Mouse (Mus musculus) cerebellum, postnatal 4 days (tissue): ENCODE measurements around the gene Eps15l1.

Experiments
- DNase-seq, 2 experiments: peaks; one replicate each; pipeline ENCODE4 v3.0.0; 2022; ENCODE audit warnings: low spot score in 2 of 2, mixed read lengths in 1 of 2

The Eps15l1 gene

DNA sequence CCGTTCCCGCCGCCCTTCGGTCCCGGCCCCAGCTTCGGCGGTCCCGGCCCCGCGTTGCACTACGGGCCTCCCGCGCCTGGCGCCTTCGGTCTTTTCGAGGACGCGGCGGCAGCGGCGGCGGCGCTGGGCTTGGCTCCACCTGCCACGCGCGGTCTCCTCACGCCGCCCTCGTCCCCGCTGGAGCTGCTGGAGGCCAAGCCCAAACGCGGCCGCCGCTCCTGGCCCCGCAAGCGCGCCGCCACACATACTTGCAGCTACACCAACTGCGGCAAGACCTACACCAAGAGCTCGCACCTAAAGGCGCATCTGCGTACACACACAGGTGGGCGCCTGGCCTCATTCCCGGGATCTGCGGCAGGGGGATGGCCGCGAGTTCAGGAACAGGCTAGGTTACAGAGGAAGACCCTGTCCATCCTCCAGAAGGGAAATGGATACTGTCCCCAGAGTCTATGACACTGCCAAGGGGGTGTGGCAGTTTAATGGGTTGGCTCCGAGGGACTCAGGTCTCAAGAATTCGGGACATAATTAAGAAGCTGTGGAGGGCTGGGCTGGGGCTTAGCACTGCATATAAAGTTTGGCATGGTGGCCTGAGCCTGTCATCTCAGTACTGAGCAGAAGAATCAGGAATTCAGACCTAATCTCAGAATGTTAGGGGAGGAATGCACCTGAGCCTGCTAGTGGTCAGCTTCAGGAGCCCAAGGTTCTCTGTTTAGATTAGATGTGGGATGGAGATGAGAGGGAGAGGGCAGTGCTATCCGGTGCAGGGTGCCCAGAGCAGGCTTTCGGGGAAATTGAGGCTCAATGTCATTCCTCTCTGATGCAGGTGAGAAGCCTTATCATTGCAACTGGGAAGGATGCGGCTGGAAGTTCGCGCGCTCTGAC is 101.1 kb downstream of the Eps15l1 start:
- DNase-seq: no peak

DNA sequence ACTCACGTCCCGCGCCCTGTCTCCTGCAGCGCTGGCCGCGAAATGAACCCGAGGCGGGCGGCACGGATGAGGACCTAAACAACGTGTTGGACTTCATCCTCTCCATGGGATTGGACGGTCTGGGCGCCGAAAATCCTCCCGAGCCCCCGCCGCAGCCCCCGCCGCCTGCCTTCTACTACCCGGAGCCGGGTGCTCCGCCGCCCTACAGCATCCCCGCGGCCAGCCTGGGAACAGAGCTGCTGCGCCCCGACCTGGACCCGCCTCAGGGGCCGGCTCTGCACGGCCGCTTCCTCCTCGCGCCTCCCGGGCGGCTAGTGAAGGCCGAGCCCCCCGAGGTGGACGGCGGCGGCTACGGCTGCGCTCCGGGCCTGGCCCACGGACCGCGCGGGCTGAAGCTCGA is 101.9 kb downstream of the Eps15l1 start:
- DNase-seq: peak in 1 of 2 experiments; percentile 14

GRCm38 (mm10) chr8:72318801-72319322 is 102.4 kb downstream of the Eps15l1 start, which contains the start of gene Klf2:
Klf2 (plus strand) TSS chr8:72319033.
- peak; percentile 67 to 78 for DNase-seq

GRCm38 (mm10) chr8:72317741-72318301 is 103.4 kb downstream of the Eps15l1 start:
- DNase-seq: no peak

- DNase-seq: no peak
These were observed 105.1 kb downstream of the Eps15l1 start for GRCm38 (mm10) chr8:72316053-72316695.

GRCm38 (mm10) chr8:72312926-72313518 is 108.2 kb downstream of the Eps15l1 start:
- DNase-seq: no peak

DNA sequence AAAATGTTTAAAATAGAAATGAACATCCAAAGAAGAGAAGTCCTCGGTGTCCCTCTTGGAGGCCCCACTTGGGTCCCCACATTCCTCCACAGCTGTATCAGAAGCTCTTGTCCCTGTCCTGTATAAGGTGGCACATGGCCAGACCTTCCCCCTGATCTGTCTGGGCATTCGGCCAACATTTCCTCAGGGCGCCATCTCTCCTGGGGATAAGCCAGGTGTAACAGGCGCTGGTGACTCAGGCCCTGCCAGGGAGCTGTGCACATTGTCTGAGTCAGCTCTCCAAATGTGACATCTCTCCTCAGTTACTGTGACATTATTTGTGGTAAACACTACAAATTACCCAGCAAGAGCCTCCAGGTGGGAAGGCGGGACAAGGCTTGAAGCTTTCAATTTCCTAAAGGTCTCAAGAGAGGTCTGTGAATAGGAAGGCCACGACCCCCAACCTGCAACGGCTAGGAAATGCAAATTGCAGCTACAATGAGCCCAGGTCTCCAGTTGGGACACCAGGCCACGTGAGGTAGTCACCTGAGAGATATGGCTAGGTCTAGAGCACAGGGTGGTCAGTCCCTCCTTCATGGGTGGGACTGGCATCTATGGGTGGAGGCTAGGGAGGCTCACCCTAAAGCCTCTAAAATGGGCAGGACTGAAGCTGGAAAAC is 110.3 kb downstream of the Eps15l1 start:
- peak in 1 of 2 experiments; percentile 58 for DNase-seq

GRCm38 (mm10) chr8:72308276-72308675 is 113.0 kb downstream of the Eps15l1 start:
- DNase-seq: no peak

- DNase-seq: no peak
These were observed 114.3 kb downstream of the Eps15l1 start for GRCm38 (mm10) chr8:72306913-72307312.

DNA sequence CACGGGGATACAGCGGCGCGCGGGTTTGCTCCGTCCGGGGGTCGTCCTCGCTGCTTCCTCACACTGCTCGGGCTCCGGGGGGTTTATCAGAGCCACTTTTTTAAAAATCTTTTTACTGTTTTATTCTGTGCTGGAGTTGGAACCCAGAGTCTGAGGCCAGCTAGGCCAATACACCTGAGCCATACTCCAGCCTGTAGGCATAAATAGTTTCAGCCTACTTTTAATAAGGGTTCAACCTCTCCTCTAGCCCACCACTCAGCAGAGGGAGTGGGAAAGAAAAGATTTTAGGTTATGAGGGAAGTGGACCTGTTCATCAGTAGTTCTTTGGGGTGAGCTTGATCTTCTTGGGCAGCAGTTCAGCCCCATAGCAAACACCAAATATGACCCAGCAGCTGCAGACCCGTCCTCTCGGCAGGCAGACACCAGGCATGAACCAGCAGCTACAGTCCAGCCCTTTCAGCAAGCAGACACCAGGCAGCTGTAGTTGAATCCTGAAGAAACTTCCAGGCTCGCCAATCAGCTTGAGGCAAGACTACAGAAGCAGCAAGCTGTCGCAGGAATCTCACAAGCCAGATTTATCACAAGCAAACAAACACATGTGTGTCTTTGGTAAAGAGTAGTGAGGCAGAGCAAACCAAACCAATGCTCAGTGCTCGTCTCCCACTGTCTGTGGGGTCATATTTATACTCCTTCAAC is 115.9 kb downstream of the Eps15l1 start, which contains the start of gene Gm10282:
Gm10282 (minus strand) TSS at position 51 of the 696 bp plus-strand sequence.
- DNase-seq: no peak

DNA sequence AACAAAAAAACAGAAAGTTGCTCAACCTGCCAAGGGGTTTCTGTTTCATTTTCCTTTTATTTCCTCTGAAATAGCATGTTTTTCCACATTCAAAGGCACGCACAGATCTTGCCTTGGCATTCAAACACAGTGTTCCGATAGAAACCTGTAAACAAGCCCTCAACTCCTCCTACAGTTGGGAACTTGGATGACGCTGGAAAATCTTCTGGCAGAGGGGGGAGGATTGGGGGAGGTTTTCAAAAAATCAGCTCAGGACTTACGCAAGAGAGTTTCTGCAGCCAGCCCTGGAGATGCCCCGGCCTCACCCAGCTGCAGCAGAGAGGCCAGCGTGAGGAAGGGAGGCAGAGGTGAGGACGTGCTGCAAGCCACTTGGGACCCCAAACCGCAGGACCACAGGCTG is 117.6 kb downstream of the Eps15l1 start:
- no peak for DNase-seq

DNA sequence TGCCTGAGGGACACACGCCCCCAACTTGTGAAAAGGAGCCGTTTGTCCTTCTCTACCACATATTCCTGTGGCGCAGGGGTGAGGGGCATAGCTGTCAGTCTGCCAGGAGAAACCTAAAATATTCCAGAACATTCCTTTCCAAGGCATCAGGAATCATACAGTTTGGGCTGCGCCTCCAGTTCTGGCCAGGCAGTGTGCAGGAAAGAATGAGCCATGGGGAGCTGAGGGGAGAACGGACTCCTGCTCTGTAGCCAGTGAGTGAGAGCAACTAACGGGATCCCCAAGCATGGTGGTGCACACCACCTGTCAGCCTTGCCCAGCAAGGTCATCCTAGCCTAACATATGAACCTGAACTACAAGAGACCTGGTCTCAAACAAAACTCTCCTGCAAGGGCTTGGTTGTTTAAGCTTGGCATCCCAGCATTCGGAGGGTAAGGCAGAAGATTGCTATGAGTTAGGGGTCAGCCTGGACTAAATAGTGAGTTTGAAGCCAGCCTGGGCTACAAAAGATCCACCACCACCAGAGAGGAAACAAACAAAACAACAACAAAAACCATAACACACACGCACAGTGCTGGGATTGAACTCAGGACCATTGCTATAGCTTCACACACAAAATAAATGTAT is 118.2 kb downstream of the Eps15l1 start:
- DNase-seq: no peak

- no peak for DNase-seq
These were observed 119.8 kb downstream of the Eps15l1 start for GRCm38 (mm10) chr8:72301497-72301896.

GRCm38 (mm10) chr8:72300654-72301400 is 120.4 kb downstream of the Eps15l1 start:
- DNase-seq: no peak

DNA sequence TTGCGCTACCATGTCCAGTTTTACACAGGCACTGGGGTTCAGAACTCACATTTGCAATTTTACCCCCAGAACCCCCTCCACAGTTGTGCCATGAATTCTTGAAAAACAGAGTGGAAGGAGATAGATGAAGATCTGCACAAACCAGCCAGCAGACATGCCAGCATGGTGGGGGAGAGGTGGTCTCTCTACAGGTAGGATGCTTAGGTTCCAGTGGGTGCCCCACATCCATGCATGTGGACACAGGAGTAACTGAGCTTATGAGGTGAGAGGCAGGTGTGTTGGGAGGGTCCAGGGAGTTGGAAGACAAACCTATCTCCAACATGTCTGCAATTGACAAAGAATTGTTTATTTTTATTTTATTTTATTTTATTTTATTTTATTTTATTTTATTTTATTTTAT is 122.3 kb downstream of the Eps15l1 start:
- DNase-seq: no peak

DNA sequence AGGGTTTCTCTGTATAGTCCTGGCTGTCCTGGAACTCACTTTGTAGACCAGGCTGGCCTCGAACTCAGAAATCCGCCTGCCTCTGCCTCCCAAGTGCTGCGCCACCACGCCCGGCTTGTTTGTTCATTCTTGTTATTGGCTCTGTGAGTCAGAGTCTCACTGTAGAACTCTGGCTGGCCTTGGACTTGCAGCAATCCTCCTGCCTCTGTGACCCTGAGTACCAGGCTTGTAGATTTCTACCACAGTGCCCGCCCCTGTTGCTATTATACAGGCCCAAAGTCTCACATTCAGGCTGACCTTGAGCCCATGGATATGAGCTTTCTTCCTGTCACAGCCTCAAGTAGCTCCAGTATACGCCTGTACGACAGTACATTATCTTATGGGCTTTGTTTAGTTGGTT is 124.7 kb downstream of the Eps15l1 start:
- no peak for DNase-seq

DNA sequence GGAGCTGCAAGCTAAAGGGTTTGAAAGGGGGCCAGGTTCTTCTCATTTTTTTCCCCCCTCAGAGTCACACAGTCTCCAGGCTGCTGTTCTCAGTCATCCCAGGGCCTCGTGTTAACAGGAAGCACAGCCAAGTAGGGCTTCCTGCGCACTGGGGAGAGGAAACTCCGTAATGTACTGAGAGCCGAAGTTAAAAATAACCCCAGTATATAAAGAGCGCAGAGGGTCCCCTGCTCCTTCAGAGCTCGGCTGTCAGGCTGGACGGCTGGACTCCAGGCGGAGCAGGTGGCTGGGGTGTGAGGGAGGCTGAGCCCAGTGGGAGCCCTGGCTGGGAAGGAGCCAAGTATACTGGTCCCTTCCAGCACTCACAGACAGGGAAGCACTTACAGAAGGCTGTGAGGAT is 125.6 kb downstream of the Eps15l1 start:
- DNase-seq: peak in 1 of 2 experiments; percentile 72

GRCm38 (mm10) chr8:72295125-72295524 is 126.1 kb downstream of the Eps15l1 start:
- DNase-seq: no peak

DNA sequence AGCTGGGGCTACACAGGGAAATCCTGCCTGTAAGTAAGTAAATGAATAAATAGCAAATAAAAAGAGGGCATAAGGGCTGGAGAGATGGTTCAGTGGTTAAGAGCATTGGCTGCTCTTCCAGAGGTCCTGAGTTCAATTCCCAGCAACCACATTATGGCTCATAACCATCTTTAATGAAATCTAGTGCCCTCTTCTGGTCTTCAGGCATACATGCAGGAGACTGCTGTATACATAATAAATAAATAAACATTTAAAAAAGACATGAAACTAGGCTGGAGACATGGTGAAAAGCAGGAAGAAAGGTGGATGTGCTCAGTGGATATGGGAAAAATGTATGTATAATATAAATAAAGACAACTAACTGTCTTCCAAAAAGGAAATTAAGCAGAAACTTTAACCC is 128.0 kb downstream of the Eps15l1 start:
- no peak for DNase-seq

DNA sequence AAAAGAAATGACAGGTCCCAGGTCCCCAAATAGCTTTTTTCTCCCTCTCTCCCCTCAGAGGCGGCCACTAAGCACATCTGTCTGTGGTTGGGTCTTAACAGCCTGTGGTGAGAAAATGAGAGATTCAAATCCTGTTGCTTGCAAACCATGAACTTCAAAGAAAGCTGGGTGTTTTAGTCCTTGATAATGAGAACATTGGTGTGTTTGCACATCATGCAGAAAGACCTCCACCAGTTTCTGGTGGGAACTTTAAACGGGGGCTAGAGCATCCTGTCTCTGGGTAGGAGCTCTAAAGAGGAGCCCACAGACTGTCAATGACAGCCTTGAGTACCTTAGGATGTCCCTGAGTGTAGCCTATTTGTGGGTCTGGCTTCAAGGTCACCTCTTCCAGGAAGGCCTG is 130.2 kb downstream of the Eps15l1 start:
- no peak for DNase-seq
